Mouse (Mus musculus) embryo, embryonic 9.5 days (tissue): Measurements from ENCODE around the gene Hist1h2bc.
A peak's percentile ranks its signal among the peaks of the same experiment; 100 is the strongest.
"Not testable (repeated sequence)": the region's sequence is repeated elsewhere in the genome, so short reads cannot be mapped to it uniquely, and the experiment has no call there.

Experiments used
- DNase-seq: peaks from one replicate; pipeline ENCODE4 v3.0.0-alpha.2; 2017; ENCODE audit errors: extremely low spot score

Hist1h2bc gene

GRCm38 (mm10) chr13:23699767-23700166 lies 15.8 kb downstream of the Hist1h2bc start:
- DNase-seq, result no peak

DNA sequence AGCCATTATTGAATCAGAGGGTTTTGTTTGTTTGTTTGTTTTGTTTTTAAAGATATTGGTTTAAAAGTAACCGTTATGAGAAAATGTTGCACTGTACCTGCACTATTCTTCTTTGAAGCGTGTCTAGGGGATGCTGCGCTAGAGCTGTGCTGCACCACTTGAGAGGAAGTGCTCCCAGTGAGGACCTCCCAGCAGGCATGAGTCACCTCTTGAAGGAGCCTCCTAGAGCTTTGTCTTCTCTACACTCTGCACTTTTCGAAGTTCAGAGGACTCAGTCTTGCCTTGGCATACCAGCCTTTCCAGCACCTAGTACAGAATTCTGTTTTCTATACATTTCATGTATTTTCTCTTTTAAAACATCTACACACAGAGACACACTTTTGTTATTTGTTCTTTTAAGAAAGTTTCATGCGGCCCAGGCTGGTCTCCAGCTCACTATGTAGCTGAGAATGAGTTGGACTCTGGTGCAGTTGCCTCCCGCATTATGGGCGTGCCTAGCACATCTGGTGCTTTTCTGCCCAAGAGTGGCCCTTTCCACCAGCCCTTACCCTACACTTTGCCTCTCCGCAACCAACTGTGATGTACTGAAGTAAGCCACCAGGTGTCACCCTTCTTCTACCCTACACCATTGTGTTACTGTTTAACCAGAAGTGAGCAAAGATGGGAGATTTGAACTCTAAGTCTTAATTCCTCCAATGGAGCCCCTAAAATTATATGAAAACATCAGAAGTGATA lies 17.0 kb downstream of the Hist1h2bc start:
- DNase-seq, result peak; percentile 80

- DNase-seq, result no peak
Measured at GRCm38 (mm10) chr13:23702220-23702619, 18.2 kb downstream of the Hist1h2bc start.

GRCm38 (mm10) chr13:23702801-23703200 lies 18.8 kb downstream of the Hist1h2bc start:
- not testable (repeated sequence) for DNase-seq

- DNase-seq, result no peak
Measured at GRCm38 (mm10) chr13:23705751-23706356, 21.9 kb downstream of the Hist1h2bc start.

DNA sequence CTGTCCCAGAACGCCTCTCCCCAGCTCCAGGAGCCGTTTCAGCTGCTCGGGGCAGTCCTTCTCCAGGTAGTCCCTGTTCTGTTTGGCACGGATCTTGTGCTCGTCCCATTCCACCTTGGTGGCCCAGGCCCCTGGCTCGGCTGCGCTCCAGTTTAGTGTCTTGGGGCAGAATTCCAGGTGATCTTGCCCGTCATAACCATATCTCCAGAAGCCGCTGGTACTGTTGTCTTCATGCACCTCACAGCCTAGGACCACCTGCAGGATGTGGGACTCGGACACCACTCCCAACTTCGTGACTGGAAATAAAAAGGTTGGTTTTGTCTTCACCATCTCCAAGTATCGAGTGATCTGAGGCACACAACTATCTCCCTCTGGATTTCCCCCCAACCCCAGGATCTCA lies 22.8 kb downstream of the Hist1h2bc start:
- no peak for DNase-seq

DNA sequence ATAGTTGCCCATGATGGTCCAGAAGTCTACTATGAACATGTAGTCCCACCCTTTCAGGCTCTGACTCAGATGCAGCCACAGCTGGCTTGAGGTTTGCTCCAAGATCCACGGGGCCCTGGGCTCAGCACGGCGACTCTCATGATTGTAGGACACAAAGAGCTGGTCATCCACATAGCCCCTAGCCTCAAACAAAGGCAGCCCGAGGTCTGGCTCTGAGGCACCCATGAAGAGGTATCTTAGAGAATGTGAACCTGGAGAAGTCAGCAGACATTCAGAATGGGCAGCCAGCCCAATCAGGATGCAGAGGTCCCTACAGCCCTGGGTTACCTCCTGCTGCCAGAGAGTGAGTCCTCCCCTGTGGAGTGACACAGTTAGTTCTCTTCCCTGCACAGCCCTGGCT lies 24.0 kb downstream of the Hist1h2bc start:
- no peak for DNase-seq

DNA sequence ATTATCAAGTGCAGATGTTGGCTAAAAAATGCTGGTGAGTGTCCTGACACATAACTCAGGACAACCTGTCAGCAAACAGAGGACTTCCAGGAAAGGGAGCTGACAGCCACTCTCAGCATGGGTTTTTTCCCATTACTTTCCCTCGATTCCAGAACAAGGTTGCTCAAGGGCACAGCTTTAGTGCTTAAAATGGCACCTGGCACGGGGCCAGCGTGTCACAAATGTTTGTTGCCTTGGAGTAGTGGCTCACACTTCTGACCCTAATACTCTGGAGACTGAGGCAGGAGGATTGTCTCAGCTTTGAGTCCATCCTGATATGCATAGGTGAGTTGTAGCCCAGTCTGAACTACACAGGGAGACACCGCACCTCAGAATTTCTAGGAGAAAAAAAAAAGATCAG lies 24.7 kb downstream of the Hist1h2bc start:
- DNase-seq, result no peak

- DNase-seq, result no peak
Measured at GRCm38 (mm10) chr13:23709714-23710373, 25.8 kb downstream of the Hist1h2bc start.

- DNase-seq, result peak; percentile 59
Measured at GRCm38 (mm10) chr13:23710374-23711089, 26.5 kb downstream of the Hist1h2bc start, which contains the start of gene Hfe. Gene Hfe, minus strand, starts transcription at chr13:23710854.

- DNase-seq, result no peak
Measured at GRCm38 (mm10) chr13:23716261-23717042, 32.5 kb downstream of the Hist1h2bc start.

DNA sequence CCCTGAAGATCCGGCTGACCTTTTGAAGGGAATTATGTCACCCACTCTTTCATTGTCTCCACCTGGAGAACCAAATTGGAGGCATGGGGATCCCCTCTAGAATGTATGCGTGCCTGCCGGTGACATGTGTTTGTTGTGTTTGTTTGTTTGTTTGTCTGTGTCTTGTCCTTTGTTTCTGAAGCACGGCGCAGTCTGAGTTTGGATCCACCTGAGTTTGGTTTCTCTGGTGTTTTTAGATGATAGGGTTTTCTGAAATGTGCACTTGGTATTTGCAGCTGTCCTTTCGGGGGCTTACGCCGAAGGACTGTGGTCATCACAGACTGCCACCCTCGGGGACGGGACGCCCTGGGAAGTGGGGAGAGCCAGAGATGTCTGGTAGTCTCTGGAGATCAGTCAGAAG lies 33.2 kb downstream of the Hist1h2bc start:
- no peak for DNase-seq

DNA sequence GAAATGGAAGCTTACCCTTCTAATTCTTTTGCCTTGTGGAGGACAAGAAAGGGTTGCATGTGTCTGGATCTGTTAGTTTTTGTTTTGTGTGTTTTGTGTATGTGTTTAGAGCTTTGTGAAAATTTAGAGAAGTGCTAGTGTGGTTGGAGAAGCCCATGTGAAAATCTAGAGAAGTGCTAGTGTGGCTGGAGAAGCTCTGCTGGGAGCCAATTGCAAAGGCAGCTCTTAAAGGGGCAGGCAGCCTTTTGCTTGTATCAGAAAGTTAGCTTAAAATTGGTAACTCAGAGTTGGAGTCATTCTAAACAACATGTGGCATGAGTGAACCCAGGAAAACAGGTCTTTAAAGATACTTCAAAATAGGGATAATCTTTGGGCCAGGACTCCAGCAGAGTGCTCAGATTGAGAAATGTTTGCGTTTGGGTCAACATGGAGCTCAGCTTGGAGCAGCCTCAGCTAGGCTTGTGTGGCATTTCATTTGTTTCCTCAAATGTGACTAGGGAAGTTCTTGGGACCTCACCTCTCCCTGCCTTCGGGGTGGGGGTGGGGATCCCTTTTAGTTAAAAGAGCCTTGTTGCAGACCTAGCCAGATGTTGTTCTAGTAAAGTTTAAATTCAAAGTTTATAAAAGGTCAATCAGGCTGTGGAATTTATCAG lies 33.7 kb downstream of the Hist1h2bc start:
- not testable (repeated sequence) for DNase-seq

GRCm38 (mm10) chr13:23724239-23724638 lies 40.2 kb downstream of the Hist1h2bc start:
- no peak for DNase-seq

DNA sequence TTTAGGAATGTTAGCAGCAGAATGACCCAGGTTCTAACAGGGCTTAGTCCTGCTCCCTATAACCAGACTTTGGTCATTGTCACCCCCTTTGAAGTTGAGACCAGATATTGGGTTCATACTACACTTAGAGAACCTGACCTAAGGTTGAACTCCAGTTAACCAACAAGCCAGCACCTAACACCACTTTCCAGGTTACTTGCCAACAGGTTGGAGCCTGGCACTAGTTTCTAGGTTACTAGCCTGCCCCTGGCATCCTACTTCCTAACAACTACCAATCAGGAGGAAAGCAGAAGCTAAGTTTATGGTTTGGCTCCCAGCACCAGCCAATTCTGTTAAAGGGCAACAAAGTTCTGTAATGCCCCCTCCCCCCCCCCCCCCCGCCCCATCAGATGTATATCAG lies 41.2 kb downstream of the Hist1h2bc start:
- no peak for DNase-seq

GRCm38 (mm10) chr13:23728472-23729191 lies 44.6 kb downstream of the Hist1h2bc start:
- DNase-seq, result no peak

DNA sequence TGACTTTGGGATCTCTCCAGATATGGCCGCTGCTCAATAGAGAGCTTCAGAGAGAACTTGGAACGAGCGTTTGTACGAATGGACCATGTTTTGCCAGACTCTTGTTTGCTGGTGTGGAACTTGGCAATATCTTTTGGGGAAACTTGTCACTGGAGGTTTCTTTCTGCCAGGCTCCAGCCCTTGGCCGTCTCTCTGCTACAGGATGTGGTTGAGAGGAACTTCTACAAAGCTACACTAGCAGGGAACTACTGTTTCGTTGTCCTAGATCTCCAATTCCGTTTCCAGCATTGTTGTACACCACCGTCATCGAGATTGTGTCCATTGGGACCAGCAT lies 45.2 kb downstream of the Hist1h2bc start:
- DNase-seq, result no peak

- no peak for DNase-seq
Measured at GRCm38 (mm10) chr13:23729706-23730105, 45.7 kb downstream of the Hist1h2bc start.

GRCm38 (mm10) chr13:23730479-23730878 lies 46.5 kb downstream of the Hist1h2bc start:
- DNase-seq, result no peak

DNA sequence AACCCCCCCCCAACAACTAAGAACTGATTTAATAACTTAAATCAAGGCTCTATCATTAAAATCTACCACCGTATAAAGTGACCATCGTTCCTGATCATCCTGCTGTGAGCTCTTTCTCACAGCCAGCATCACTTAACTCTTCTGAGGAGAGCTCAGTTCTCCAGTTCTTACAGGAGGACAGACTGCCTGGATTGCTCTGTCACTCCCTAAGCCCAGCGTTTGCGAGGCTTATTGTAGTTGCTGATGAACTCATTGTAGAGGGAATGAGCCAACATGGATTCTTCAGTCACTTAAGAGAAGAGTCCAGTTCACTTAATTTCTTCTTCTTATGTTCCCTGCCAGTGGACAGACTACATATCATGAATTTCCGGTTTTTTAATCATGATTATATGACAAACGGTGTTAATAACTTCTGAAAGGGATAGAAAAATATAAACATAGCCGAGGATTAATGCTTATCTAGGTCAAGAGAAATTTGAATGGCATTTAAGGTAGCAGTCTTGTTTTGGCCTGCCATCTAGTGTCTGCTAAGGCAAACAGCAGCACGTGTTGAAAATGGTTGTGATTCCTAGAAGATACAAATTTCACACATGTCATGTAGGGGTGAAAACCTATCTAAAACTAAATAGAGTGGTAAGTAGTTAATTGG lies 48.3 kb downstream of the Hist1h2bc start:
- no peak for DNase-seq
